Mouse (Mus musculus) limb, embryonic 13.5 days (tissue): ENCODE data around the gene Armc8. TPM values are rescaled to one million over a fixed set of nuclear protein-coding genes. Genes with fewer than 3 reads are reported as not detected.

Experiments
- ATAC-seq: fragments of 200-750 bp; cut with Nextera tagmentation; 2 replicates; pipeline ENCODE4 v1.8.0; 2017; ENCODE audit warnings: low read depth, moderate number of reproducible peaks, moderate TSS enrichment; ENCODE audit not compliant: low FRiP score
- H3K27ac ChIP-seq: fragments of 300-500 bp; sonication (generic); 2 replicates; pipeline ENCODE4 v1.5.1; 2015; ENCODE audit warnings: inconsistent platforms, mild to moderate bottlenecking, moderate library complexity
- H3K27me3 ChIP-seq: fragments of 300-500 bp; sonication (generic); 2 replicates; pipeline ENCODE4 v1.6.1; 2015; ENCODE audit warnings: mild to moderate bottlenecking, inconsistent platforms
- H3K36me3 ChIP-seq: fragments of 300-500 bp; sonication (generic); 2 replicates; pipeline ENCODE4 v1.6.1; 2015; ENCODE audit warnings: inconsistent platforms, mild to moderate bottlenecking, moderate library complexity
- H3K4me1 ChIP-seq: fragments of 300-500 bp; sonication (generic); 2 replicates; pipeline ENCODE4 v1.6.1; 2015; ENCODE audit warnings: inconsistent platforms
- H3K4me2 ChIP-seq: fragments of 300-500 bp; sonication (generic); replicated peaks from 2 replicates; pipeline ENCODE4 v1.6.1; 2015; ENCODE audit warnings: inconsistent platforms, mild to moderate bottlenecking, moderate library complexity
- H3K4me3 ChIP-seq: fragments of 300-500 bp; sonication (generic); 2 replicates; pipeline ENCODE4 v1.5.1; 2015; ENCODE audit warnings: moderate library complexity, mild to moderate bottlenecking, inconsistent platforms
- H3K9ac ChIP-seq: fragments of 300-500 bp; sonication (generic); 2 replicates; pipeline ENCODE4 v1.6.1; 2015; ENCODE audit warnings: mild to moderate bottlenecking, inconsistent platforms
- H3K9me3 ChIP-seq: fragments of 300-500 bp; sonication (generic); 2 replicates; pipeline ENCODE4 v1.6.1; 2016; ENCODE audit warnings: inconsistent platforms
- WGBS: fragments of 180-500 bp; shearing (Covaris S2); methylation state at CpG from one replicate; pipeline ENCODE4 v1.1.7; 2015; 5-methylcytosine and 5-hydroxymethylcytosine counted together
- polyA plus RNA-seq: library from polyadenylated mRNA; unstranded; fragments of >200 nt; fragmentation: Nextera tagmentation; extraction: Ambion mirVana; gene quantifications from 2 replicates; pipeline ENCODE4 v1.2.1, GENCODE M21; 2015

The Armc8 gene
- polyA plus RNA-seq, 1 experiment from 2014 or later = 21.0 TPM

DNA sequence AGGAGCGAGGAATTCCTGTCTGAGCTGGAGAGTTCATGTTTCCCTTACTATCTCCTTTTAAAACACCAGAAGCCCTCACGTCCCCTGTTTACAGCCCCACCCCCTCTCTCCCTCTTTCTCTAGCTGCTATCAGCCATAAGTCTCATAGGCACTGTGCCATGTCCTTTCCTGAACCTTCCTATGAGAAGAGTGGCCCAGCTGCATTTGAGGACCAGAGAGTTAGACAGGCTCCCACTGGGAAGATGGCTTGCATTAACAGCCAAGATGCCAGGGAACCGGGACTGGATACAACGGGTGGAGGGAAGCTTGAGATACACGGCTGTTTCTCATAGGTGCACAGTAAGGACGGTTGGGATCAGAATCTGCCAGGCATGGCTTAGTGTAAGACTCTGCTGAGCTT lies 103.8 kb downstream of the Armc8 start:
- Histone ChIP-seq H3K27ac (no peak overlapping the region), H3K4me2 (no peak overlapping the region), H3K4me1 (no peaks in the 10 kb centered on the region), H3K4me3 (no peak overlapping the region), H3K9me3 (no peaks in the 10 kb centered on the region), H3K36me3 (no peaks in the 10 kb centered on the region), H3K27me3 (no peaks in the 10 kb centered on the region), H3K9ac (no peak overlapping the region)
- ATAC-seq = no peak
- WGBS = 84% methylated on average over 6 of the region's 6 CpGs

GRCm38 (mm10) chr9:99459730-99460129 lies 109.0 kb downstream of the Armc8 start:
- no peaks in the 10 kb centered on the region for H3K4me1 ChIP-seq
- no peak overlapping the region for H3K27ac ChIP-seq
- H3K9ac ChIP-seq = no peak overlapping the region
- no peak overlapping the region for H3K4me2 ChIP-seq
- H3K9me3 ChIP-seq = no peaks in the 10 kb centered on the region
- 91% methylated on average over 4 of the region's 4 CpGs for WGBS
- no peak for ATAC-seq
- H3K36me3 ChIP-seq = no peaks in the 10 kb centered on the region
- no peaks in the 10 kb centered on the region for H3K27me3 ChIP-seq
- H3K4me3 ChIP-seq = no peak overlapping the region

DNA sequence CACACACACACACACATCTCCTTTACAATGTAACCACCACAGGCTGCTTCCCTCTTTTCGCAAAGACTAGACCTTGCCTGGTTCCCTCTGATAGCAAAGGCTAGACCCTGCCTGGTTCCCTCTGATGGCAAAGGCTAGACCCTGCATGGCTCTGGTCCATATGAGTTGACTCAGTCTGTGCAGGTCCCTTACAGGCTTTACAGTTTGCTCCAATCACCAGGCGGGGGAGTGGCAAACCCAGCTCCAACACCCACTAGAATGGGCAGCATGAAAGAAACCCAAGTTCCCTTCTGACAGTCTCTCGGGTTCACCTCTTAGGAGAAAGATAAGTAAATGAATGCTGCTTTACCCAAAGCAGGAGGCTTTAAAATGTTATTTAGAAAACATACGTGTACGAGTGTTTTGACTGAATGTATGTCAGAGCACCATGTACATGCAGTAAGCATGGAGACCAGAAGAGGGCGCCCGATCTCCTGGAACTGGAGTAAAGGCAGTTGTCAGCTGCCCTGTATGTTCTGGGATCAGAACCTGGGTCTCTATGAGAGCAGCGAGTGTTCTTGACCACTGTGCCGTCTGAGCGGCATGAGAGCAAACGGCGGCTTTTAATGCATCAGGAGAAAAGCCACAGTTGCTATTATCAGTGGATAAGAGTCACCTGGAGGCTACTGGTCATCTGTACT lies 110.0 kb downstream of the Armc8 start:
- no peak overlapping the region for H3K27ac ChIP-seq
- H3K4me3 ChIP-seq = no peak overlapping the region
- no peaks in the 10 kb centered on the region for H3K27me3 ChIP-seq
- no peaks in the 10 kb centered on the region for H3K9me3 ChIP-seq
- H3K4me1 ChIP-seq = no peaks in the 10 kb centered on the region
- 42% methylated on average over 12 of the region's 12 CpGs for WGBS
- no peak for ATAC-seq
- no peak overlapping the region for H3K9ac ChIP-seq
- no peaks in the 10 kb centered on the region for H3K36me3 ChIP-seq
- H3K4me2 ChIP-seq = no peak overlapping the region

GRCm38 (mm10) chr9:99454211-99454610 lies 114.5 kb downstream of the Armc8 start:
- 75% methylated on average over 4 of the region's 4 CpGs for WGBS
- no peak overlapping the region for H3K27ac ChIP-seq
- no peak for ATAC-seq

DNA sequence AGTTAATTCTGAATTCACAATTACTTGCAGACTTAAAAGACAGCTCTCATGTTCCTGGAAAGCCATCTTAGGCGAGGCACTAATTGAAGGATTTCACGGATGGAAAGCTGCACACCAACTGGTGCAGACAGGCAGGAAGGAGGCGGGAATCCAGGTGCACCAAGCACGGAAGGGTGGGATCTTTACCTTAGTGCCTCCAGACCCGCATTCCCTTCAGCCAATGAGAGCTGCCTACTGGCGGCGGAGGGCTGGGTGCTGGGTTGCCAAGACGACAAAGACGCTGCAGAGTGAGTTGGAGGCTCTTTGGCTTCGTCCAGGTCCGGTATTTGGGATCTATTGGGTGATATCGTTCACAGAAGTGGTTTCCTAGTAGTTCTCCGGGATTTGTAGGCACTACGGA lies 117.5 kb downstream of the Armc8 start, which contains the start of gene Nme9:
Nme9 (plus strand) TSS at position 315 of the 400 bp plus-strand sequence.
- peak within 1 kb of the TSS; percentile 48 for H3K4me2 ChIP-seq
- no peaks in the 10 kb centered on the region for H3K36me3 ChIP-seq
- H3K9ac ChIP-seq = no peak within 1 kb of the TSS
- H3K9me3 ChIP-seq = no peaks in the 10 kb centered on the region
- ATAC-seq = no peak
- no peak within 1 kb of the TSS for H3K27ac ChIP-seq
- peak within 1 kb of the TSS; percentile 19 for H3K4me3 ChIP-seq
- 5% methylated on average over 14 of the region's 14 CpGs for WGBS
- H3K27me3 ChIP-seq = peaks cover 23% of the 10 kb centered on the region
- H3K4me1 ChIP-seq = peaks cover 5% of the 10 kb centered on the region; the same call in 1 of the 2 replicates

More at GRCm38 (mm10) chr9:99454211-99454610, 114.5 kb downstream of the Armc8 start:
- H3K9ac ChIP-seq = no peak overlapping the region
- no peak overlapping the region for H3K4me2 ChIP-seq
- H3K27me3 ChIP-seq = peaks cover 23% of the 10 kb centered on the region
- no peaks in the 10 kb centered on the region for H3K9me3 ChIP-seq
- H3K4me1 ChIP-seq = peaks cover 5% of the 10 kb centered on the region; the same call in 1 of the 2 replicates
- H3K36me3 ChIP-seq = no peaks in the 10 kb centered on the region
- no peak overlapping the region for H3K4me3 ChIP-seq

- WGBS = 41% methylated on average over 9 of the region's 9 CpGs
- H3K9ac ChIP-seq = no peak overlapping the region
- H3K4me3 ChIP-seq = no peak overlapping the region
- ATAC-seq = no peak
- peaks cover 23% of the 10 kb centered on the region for H3K27me3 ChIP-seq
- H3K4me2 ChIP-seq = no peak overlapping the region
- H3K36me3 ChIP-seq = no peaks in the 10 kb centered on the region
- H3K27ac ChIP-seq = no peak overlapping the region
- H3K9me3 ChIP-seq = no peaks in the 10 kb centered on the region
- H3K4me1 ChIP-seq = peaks cover 7% of the 10 kb centered on the region
These were observed 118.6 kb downstream of the Armc8 start for GRCm38 (mm10) chr9:99449886-99450647.

GRCm38 (mm10) chr9:99447323-99447722 lies 121.4 kb downstream of the Armc8 start:
- no peak overlapping the region for H3K4me2 ChIP-seq
- WGBS = 72% methylated on average over 3 of the region's 3 CpGs
- H3K4me3 ChIP-seq = no peak overlapping the region
- no peaks in the 10 kb centered on the region for H3K36me3 ChIP-seq
- peaks cover 12% of the 10 kb centered on the region for H3K4me1 ChIP-seq
- no peak overlapping the region for H3K9ac ChIP-seq
- H3K9me3 ChIP-seq = no peaks in the 10 kb centered on the region
- no peak overlapping the region for H3K27ac ChIP-seq
- no peak for ATAC-seq
- peaks cover 19% of the 10 kb centered on the region for H3K27me3 ChIP-seq

DNA sequence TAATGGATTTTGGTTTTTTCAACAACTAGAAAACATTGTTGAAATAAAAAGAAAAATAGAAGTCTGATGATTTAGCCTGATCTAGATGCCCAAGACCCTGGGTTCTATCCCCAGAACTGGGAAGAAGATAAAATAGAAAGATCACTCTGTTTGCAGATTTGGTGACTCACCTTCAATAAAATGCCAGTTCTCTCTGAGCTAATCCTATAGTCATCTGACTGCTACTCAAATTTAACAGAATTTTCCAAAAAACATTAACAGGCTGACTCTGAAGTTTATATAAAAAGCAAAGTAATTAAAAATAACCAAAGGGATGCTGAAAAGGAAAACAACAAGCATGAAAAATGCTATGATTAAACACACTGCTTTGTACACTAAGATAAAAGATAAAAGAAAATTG lies 122.4 kb downstream of the Armc8 start:
- Histone ChIP-seq H3K4me3 (no peak overlapping the region), H3K4me2 (no peak overlapping the region), H3K9ac (no peak overlapping the region), H3K36me3 (no peaks in the 10 kb centered on the region), H3K27me3 (peaks cover 13% of the 10 kb centered on the region), H3K9me3 (no peaks in the 10 kb centered on the region), H3K4me1 (peaks cover 8% of the 10 kb centered on the region; the same call in 1 of the 2 replicates), H3K27ac (no peak overlapping the region)
- ATAC-seq = no peak

DNA sequence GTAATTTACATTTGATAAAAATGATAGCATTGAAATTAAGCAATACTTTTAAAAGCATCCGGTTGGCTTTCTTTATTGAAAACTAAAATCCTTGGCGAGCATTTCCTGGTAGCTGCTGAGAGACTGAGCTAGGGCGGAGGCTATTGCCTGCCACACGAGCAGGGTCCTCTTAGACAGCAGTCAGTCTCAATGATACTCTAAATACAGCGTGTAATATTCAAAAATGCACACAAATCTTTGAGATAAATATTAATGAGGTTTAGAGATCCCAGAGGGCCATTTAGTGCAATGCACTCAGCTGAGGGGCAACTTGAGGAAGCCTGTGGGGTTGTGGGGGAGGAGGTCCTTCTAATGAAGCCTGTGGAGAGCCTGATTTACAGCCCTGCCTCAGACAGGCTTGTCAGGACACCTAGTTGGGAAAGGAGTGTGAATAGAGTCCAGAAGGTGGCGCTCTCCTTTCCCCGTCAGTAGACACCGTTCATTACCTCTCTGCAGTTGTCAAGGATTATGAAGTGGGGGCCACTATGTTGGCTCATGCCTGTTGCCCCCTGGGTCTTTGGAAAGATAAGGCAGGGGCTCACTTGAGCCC lies 124.0 kb downstream of the Armc8 start:
- no peak overlapping the region for H3K27ac ChIP-seq
- H3K36me3 ChIP-seq = no peaks in the 10 kb centered on the region
- H3K4me3 ChIP-seq = no peak overlapping the region
- no peak for ATAC-seq
- 30% methylated on average over 8 of the region's 8 CpGs for WGBS
- no peak overlapping the region for H3K9ac ChIP-seq
- no peaks in the 10 kb centered on the region for H3K9me3 ChIP-seq
- H3K4me1 ChIP-seq = peaks cover 6% of the 10 kb centered on the region; the same call in 1 of the 2 replicates
- no peak overlapping the region for H3K4me2 ChIP-seq
- peaks cover 6% of the 10 kb centered on the region; the same call in 1 of the 2 replicates for H3K27me3 ChIP-seq

DNA sequence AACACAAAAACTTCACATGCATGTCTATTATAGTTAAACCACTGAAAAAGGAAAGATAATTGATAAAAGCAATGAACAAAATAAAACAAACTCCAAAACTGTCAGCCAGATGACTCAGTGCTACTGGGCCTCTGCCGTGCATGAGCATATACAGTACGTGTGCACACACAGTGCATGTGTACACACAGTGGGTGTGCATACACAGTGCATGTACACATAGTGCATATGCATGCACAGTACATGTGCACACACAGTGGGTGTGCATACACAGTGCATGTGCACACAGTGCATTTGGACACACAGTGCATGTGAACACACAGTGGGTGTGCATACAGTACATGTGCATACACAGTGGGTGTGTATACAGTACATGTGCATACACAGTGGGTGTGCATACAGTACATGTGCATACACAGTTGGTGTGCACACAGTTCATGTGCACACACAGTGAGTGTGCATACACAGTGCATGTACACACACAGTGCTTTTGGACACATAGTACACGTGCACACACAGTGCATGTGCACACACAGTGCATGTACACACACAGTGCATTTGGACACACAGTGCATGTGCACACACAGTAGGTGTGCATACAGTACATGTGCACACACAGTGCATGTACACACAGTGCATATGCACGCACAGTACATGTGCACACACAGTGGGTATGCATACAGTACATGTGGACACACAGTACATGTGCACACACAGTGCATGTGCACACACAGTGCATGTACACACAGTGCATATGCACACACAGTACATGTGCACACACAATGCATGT lies 126.9 kb downstream of the Armc8 start:
- H3K4me1 ChIP-seq = peaks cover 13% of the 10 kb centered on the region
- no peak for ATAC-seq
- no peak overlapping the region for H3K4me2 ChIP-seq
- no peak overlapping the region for H3K9ac ChIP-seq
- no peak overlapping the region for H3K27ac ChIP-seq
- H3K9me3 ChIP-seq = no peaks in the 10 kb centered on the region
- H3K4me3 ChIP-seq = no peak overlapping the region
- peaks cover 29% of the 10 kb centered on the region for H3K27me3 ChIP-seq
- H3K36me3 ChIP-seq = no peaks in the 10 kb centered on the region
- WGBS = 88% methylated on average over 4 of the region's 4 CpGs

DNA sequence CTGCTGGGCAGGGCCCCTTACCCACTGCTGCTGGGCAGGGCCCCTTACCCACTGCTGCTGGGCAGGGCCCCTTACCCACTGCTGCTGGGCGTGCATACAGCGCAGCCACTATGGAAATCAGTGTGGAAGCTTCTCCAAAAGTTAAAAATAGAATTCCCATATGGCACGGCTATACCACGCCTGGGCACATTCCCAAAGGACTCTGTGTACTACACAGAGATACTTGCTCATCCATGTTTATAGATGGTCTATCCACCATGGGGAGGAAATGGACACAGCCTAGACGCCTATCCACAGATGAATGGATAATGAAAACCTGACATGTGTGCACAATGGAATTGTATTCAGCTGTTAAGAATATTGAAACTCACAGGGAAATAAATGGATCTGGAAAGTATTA lies 127.8 kb downstream of the Armc8 start:
- WGBS = 69% methylated on average over 5 of the region's 5 CpGs
- Histone ChIP-seq H3K4me2 (no peak overlapping the region), H3K36me3 (no peaks in the 10 kb centered on the region), H3K27ac (no peak overlapping the region), H3K4me3 (no peak overlapping the region), H3K27me3 (peaks cover 29% of the 10 kb centered on the region), H3K4me1 (peaks cover 13% of the 10 kb centered on the region), H3K9ac (no peak overlapping the region), H3K9me3 (no peaks in the 10 kb centered on the region)
- ATAC-seq = no peak

DNA sequence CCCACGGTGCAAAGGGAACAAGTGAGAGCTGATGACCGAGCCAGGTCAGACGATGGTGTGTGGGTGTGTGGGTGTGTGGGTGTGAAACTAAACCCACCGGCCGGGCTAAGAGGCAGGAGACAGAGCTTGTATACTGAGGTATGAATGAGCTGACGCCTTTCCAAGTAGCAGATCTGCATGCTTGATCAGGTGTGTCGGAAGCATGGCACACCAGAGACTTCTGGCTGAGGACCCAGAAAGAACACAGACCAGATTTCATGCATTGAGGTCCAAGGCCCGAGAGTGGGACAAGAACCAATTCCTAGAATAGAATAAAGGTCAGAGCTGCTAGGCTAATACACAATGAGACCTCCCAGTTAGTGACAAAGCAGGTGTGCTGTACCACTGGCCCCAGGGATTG lies 129.6 kb downstream of the Armc8 start:
- Histone ChIP-seq H3K4me3 (no peak overlapping the region), H3K4me2 (no peak overlapping the region), H3K27me3 (peaks cover 27% of the 10 kb centered on the region), H3K9ac (no peak overlapping the region), H3K9me3 (no peaks in the 10 kb centered on the region), H3K36me3 (no peaks in the 10 kb centered on the region), H3K4me1 (peaks cover 24% of the 10 kb centered on the region), H3K27ac (no peak overlapping the region)
- 76% methylated on average over 8 of the region's 8 CpGs for WGBS
- ATAC-seq = no peak
